Mouse (Mus musculus) monocyte, adult 5-6 weeks (primary cell): ENCODE data around the gene Rnf157. TPM values are rescaled to one million over a fixed set of nuclear protein-coding genes. Genes with fewer than 3 reads are reported as not detected.

ENCODE experiments used
- ATAC-seq: fragments of 153-309, 156-312 bp; replicated peaks from 2 replicates; pipeline ENCODE4 v1.8.0; 2017; ENCODE audit warnings: mild to moderate bottlenecking; ENCODE audit not compliant: low TSS enrichment, insufficient number of reproducible peaks, severe bottlenecking, poor library complexity, low FRiP score
- total RNA-seq: library from RNA; stranded (forward); fragments of 200-1000, 200-491, 200-594 nt; gene quantifications from 3 replicates; pipeline ENCODE4 v1.2.3, GENCODE M21; 2017

Gene Rnf157
- total RNA-seq, 1 experiment from 2014 or later, result 19.1 TPM

GRCm38 (mm10) chr11:116326963-116327603 is 85.7 kb downstream of the Rnf157 start:
- ATAC-seq, result no peak

GRCm38 (mm10) chr11:116318719-116319659 is 93.8 kb downstream of the Rnf157 start:
- peak; percentile 89 for ATAC-seq

GRCm38 (mm10) chr11:116312359-116312758 is 100.5 kb downstream of the Rnf157 start:
- ATAC-seq, result no peak

- no peak for ATAC-seq
Observed at GRCm38 (mm10) chr11:116311169-116311568, 101.7 kb downstream of the Rnf157 start.

- no peak for ATAC-seq
Observed at GRCm38 (mm10) chr11:116309601-116310000, 103.2 kb downstream of the Rnf157 start.

- ATAC-seq, result 0 out of 2 replicates have a peak, but pooled peaks have one; percentile 20
Observed at GRCm38 (mm10) chr11:116307762-116308531, 104.9 kb downstream of the Rnf157 start.

GRCm38 (mm10) chr11:116307019-116307725 is 105.7 kb downstream of the Rnf157 start, which contains the start of gene Exoc7:
Exoc7 (minus strand) TSS chr11:116307233.
- ATAC-seq, result no peak

GRCm38 (mm10) chr11:116306126-116306982 is 106.5 kb downstream of the Rnf157 start:
- ATAC-seq, result peak; percentile 99

- ATAC-seq, result no peak
Observed at GRCm38 (mm10) chr11:116305423-116305822, 107.4 kb downstream of the Rnf157 start.

- ATAC-seq, result no peak
Observed at GRCm38 (mm10) chr11:116298621-116299020, 114.2 kb downstream of the Rnf157 start.

GRCm38 (mm10) chr11:116298221-116298620 is 114.6 kb downstream of the Rnf157 start:
- no peak for ATAC-seq

- no peak for ATAC-seq
Observed at GRCm38 (mm10) chr11:116297017-116297416, 115.8 kb downstream of the Rnf157 start.

- no peak for ATAC-seq
Observed at GRCm38 (mm10) chr11:116296191-116296734, 116.6 kb downstream of the Rnf157 start.

GRCm38 (mm10) chr11:116294319-116294718 is 118.5 kb downstream of the Rnf157 start:
- no peak for ATAC-seq

GRCm38 (mm10) chr11:116293538-116294137 is 119.2 kb downstream of the Rnf157 start:
- ATAC-seq, result no peak

- ATAC-seq, result no peak
Observed at GRCm38 (mm10) chr11:116292401-116292800, 120.4 kb downstream of the Rnf157 start.

- ATAC-seq, result no peak
Observed at GRCm38 (mm10) chr11:116290556-116290955, 122.3 kb downstream of the Rnf157 start.
